Mouse (Mus musculus) kidney, embryonic 14.5 days (tissue): ENCODE data around the gene Zfp978. TPM values are rescaled to one million over a fixed set of nuclear protein-coding genes. Genes with fewer than 3 reads are reported as not detected.
A peak's percentile ranks its signal among the peaks of the same experiment; 100 is the strongest.
"Not testable (repeated sequence)": the region's sequence is repeated elsewhere in the genome, so short reads cannot be mapped to it uniquely, and the experiment has no call there.

Experiments used
- ATAC-seq: fragments of 200-750 bp; cut with Nextera tagmentation; 2 replicates; pipeline ENCODE4 v1.8.0; 2017; ENCODE audit warnings: moderate number of reproducible peaks, mild to moderate bottlenecking, moderate TSS enrichment, moderate library complexity; ENCODE audit not compliant: low FRiP score, low TSS enrichment
- H3K27ac ChIP-seq: fragments of 300-500 bp; sonication (generic); 2 replicates; pipeline ENCODE4 v1.5.1; 2014; ENCODE audit warnings: low read depth, mild to moderate bottlenecking, low read length, moderate library complexity, mixed read lengths
- H3K27me3 ChIP-seq: fragments of 300-500 bp; sonication (generic); 2 replicates; pipeline ENCODE4 v1.6.1; 2014; ENCODE audit warnings: mild to moderate bottlenecking, low read length; ENCODE audit not compliant: control insufficient read depth, insufficient read depth
- H3K36me3 ChIP-seq: fragments of 300-500 bp; sonication (generic); 2 replicates; pipeline ENCODE4 v1.6.1; 2014; ENCODE audit warnings: low read length, mixed read lengths; ENCODE audit not compliant: control insufficient read depth, insufficient read depth
- H3K4me1 ChIP-seq: fragments of 300-500 bp; sonication (generic); 2 replicates; pipeline ENCODE4 v1.6.1; 2014; ENCODE audit warnings: low read length, mixed read lengths; ENCODE audit not compliant: control insufficient read depth, insufficient read depth
- H3K4me2 ChIP-seq: fragments of 300-500 bp; sonication (generic); replicated peaks from 2 replicates; pipeline ENCODE4 v1.6.1; 2014; ENCODE audit warnings: low read depth, mild to moderate bottlenecking, low read length
- H3K4me3 ChIP-seq: fragments of 300-500 bp; sonication (generic); 2 replicates; pipeline ENCODE4 v1.5.1; 2014; ENCODE audit warnings: mild to moderate bottlenecking, low read length
- H3K9ac ChIP-seq: fragments of 300-500 bp; sonication (generic); 2 replicates; pipeline ENCODE4 v1.6.1; 2014; ENCODE audit warnings: low read depth, mild to moderate bottlenecking, low read length, moderate library complexity
- H3K9me3 ChIP-seq: fragments of 300-500 bp; sonication (generic); 2 replicates; pipeline ENCODE4 v1.6.1; 2016; ENCODE audit warnings: low read length; ENCODE audit not compliant: control insufficient read depth
- WGBS: fragments of 180-500 bp; shearing (Covaris S2); extraction: QIAGEN DNeasy Blood & Tissue Kit; methylation state at CpG from one replicate; pipeline ENCODE4 v1.1.7; 2014; 5-methylcytosine and 5-hydroxymethylcytosine counted together
- polyA plus RNA-seq: library from polyadenylated mRNA; unstranded; fragments of >200 nt; fragmentation: Nextera tagmentation; extraction: Ambion mirVana; gene quantifications from 2 replicates; pipeline ENCODE4 v1.2.1, GENCODE M21; 2014

The Zfp978 gene
- polyA plus RNA-seq, 1 experiment from 2014 or later, result 0.27 TPM

DNA sequence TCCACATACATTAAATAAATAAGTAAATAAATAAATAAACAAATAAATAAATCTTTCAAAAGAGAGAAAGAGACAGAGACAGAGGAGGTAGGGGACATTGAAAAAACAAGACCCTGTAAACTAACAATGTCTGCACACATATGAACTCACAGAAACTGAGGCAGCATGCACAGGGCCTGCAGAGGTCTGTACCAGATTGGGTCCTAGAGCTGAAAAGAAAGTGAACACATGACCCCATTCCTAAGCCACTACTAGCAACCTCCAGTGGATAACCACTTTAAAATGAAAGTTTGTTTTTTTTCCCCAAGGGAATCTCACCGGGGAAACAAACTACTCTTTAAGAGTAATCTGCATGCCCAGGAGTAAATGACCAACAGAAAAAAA is 41.4 kb downstream of the Zfp978 start:
- H3K9ac ChIP-seq, H3K4me2 ChIP-seq, H3K4me1 ChIP-seq, H3K27ac ChIP-seq, H3K27me3 ChIP-seq, H3K36me3 ChIP-seq, H3K4me3 ChIP-seq, ATAC-seq: not testable (repeated sequence)
- peaks cover 37% of the 10 kb centered on the region for H3K9me3 ChIP-seq
- WGBS, result 18% methylated on average over 1 of the region's 1 CpGs

DNA sequence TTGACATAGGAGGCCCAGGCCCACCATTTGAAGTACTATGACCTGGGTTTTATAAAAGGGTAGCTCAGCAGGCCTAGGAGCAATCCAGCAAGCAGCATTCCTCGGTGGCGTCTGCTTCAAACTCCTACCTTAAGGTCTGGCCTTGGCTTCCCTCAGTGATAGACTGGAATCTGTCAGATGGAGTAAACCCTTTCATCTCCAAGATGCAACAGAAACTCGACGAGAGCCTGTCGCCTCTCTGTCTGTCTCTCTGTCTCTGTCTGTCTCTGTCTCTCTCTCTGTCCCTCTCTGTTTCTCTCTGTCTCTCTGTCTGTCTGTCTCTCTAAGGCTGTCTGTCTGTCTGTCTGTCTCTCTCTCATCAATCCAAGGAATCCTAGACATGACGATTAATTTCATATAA is 42.4 kb downstream of the Zfp978 start:
- not testable (repeated sequence) for H3K4me1 ChIP-seq, H3K27ac ChIP-seq, ATAC-seq, H3K4me2 ChIP-seq, H3K36me3 ChIP-seq, H3K9ac ChIP-seq, H3K27me3 ChIP-seq, H3K4me3 ChIP-seq
- WGBS, result 92% methylated on average over 6 of the region's 6 CpGs
- peaks cover 37% of the 10 kb centered on the region for H3K9me3 ChIP-seq

DNA sequence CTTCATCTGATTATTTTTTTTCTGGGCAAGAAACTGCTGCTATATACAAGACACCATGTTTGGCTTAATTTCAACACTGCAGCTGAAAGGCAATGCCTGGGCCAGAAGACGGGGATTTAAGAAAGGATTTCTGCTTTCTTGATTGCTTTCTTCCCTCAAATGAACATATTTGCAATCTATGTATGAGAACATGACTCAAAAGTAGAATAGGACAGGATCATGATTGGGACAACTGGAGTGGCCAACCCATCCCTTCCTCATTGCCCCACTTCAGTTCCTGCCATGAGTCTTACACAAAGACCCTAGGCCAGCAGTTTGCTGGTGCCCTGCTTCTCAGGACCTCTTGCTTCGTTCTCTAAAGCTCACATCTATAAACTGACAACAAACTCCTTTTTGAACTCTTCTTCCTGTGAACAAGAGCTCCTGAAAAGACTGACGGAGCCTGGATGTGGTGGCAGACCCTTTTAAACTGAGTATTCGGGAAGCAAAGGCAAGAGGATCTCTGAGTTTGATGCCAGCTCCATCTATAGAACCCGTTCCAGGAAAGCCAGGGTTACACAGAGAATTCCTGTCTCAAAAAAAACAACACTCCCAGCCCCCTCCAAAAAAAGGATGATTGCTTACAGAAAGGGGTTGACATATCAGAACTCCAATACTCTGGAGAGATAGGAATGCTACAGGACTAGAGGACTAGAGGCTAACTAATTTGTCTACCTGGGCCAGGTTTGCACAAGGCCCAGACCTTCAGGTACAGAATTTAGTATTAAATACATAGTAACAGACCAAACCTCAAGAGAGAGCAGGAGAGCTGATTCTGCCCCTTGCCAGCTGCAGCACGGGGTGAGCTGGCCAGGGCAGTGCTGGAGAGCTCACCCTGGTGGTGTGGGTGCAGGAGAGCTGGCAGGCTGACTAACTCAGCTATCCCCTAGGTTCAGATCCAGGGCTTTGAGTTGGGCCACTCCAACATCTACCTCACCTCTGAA is 43.1 kb downstream of the Zfp978 start:
- not testable (repeated sequence) for H3K4me3 ChIP-seq, ATAC-seq, H3K9ac ChIP-seq, H3K36me3 ChIP-seq, H3K27me3 ChIP-seq, H3K4me2 ChIP-seq, H3K4me1 ChIP-seq, H3K27ac ChIP-seq
- 84% methylated on average over 5 of the region's 6 CpGs for WGBS
- peaks cover 36% of the 10 kb centered on the region for H3K9me3 ChIP-seq

DNA sequence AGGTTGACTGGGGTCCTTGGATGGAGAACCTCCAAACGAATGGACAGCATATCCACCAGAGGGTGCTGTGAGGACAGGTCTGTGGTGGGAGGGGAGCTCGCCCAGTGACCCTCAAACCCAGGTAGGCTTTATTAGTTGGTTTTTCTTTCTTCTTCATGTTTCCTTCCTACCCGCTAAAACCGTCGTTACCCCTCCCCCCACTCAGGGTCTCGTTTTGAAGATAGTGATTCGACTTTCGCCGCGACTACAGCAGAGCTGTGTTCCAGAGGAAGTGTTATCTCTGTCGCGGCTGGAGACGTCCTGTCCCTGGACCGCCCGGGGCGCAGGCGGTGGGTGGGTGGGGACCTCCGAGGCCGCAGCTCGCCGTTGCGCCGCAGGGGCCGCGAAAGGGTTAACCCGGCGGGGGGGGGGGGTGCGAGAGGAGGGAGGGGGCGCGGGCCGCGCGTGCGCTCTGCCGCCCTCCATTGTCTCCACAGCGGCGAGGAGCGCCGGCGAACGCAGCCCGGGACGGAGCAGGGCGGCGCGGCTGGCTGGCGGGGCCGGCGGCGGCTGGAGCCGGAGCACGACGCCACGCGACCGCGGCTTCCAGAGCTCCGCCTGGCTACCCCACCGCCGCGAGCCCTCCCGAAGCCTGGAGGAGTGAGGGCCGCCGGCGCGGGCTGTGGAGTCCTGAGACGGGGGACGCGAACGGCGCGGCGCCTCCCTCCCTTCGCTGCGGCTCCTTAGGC is 45.8 kb downstream of the Zfp978 start:
- peak; percentile 95 for ATAC-seq
- H3K27ac ChIP-seq, result 0 out of 2 replicates have a peak overlapping the region, but pooled peaks have one; percentile 4

DNA sequence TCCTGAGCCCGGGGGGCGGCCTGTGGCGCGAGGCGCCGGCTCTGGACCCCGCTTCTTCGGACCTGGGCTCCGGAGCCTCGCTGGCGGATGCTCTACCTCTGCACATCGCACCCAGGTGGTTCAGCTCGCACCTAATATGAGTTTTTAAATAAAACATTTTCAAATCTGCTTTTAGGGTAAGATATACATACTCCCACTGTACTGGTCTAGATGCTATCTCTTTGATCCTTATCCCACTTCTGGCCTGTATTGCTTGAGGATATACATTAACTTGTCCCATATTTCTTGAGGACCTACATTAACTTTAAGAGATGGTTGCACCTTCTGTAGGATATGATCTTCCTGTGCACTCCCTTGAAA is 46.3 kb downstream of the Zfp978 start:
- H3K27me3 ChIP-seq, result no peaks in the 10 kb centered on the region
- peak overlapping the region; percentile 40 for H3K4me3 ChIP-seq
- H3K9ac ChIP-seq, result peak overlapping the region; percentile 70
- peaks cover 32% of the 10 kb centered on the region for H3K9me3 ChIP-seq
- no peak for ATAC-seq
- 0 out of 2 replicates have a peak overlapping the region, but pooled peaks have one; percentile 4 for H3K27ac ChIP-seq
- no peaks in the 10 kb centered on the region for H3K4me1 ChIP-seq
- WGBS, result 5% methylated on average over 10 of the region's 13 CpGs
- H3K36me3 ChIP-seq, result no peaks in the 10 kb centered on the region
- H3K4me2 ChIP-seq, result peak overlapping the region; percentile 66

More for the DNA sequence above, 45.8 kb downstream of the Zfp978 start:
- Histone ChIP-seq H3K9me3 (peaks cover 36% of the 10 kb centered on the region), H3K27me3 (no peaks in the 10 kb centered on the region), H3K9ac (peak overlapping the region; percentile 70), H3K4me3 (peak overlapping the region; percentile 40), H3K4me2 (peak overlapping the region; percentile 66), H3K4me1 (no peaks in the 10 kb centered on the region), H3K36me3 (no peaks in the 10 kb centered on the region)
- WGBS, result 1% methylated on average over 36 of the region's 75 CpGs

DNA sequence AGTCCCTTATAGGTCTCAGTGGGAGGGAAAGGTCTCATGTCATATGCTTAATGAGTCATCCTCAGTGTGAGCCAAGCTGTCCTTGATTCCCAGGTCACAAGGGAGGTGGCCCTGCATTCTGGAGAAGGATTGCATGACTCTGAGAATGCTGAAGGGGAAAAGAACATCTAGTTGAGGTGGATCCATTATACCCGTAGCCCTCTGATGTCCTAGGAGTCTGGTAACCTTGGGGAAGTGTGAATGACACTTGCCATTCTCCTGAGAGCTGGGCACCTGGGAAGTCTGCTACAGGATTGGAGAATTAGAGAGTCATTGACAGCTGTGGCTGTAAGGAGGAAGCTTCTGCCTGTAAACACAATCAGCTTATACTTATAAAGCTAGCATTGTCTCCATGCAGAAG is 55.3 kb downstream of the Zfp978 start:
- H3K9me3 ChIP-seq, result peaks cover 37% of the 10 kb centered on the region
- not testable (repeated sequence) for H3K4me2 ChIP-seq, ATAC-seq, H3K36me3 ChIP-seq, H3K9ac ChIP-seq, H3K4me1 ChIP-seq, H3K27ac ChIP-seq, H3K27me3 ChIP-seq, H3K4me3 ChIP-seq
- whole genome bisulfite sequencing, result 76% methylated on average over 1 of the region's 1 CpGs

DNA sequence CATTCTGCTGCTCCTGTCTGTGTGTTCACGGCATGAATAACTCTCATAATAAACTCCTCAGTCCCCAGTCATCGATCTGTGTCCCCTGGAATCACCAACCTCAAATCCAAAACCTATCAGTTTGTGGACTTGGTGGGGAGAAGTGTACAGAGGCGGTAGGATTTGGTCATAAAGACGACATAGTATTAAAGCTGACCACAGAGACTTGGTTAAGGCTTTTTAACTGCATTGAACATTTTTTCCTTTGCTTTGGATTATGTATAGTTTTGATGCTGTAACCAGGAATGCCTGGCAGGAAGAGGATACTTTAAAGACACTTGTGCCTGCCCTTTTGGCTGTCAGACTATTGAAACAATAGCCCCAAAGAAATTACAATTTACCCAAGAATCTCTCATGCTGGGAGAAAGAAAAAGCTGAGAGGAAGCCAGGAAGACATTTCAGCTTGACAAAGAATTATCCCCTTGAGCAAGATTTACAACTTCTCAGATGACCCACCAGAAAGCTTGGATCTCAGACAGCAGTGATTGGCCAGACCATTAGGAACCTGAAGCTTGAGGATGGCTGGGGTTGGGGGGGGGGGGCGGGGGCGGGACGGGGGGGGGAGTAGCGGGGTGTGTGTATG is 56.2 kb downstream of the Zfp978 start:
- Histone ChIP-seq H3K27ac (no peak overlapping the region), H3K4me1 (no peaks in the 10 kb centered on the region), H3K9ac (no peak overlapping the region), H3K9me3 (peaks cover 45% of the 10 kb centered on the region), H3K4me2 (no peak overlapping the region), H3K27me3 (no peaks in the 10 kb centered on the region), H3K36me3 (no peaks in the 10 kb centered on the region), H3K4me3 (no peak overlapping the region)
- peak; percentile 48; the same call in 1 of the 2 replicates for ATAC-seq
- 54% methylated on average over 8 of the region's 8 CpGs for WGBS

DNA sequence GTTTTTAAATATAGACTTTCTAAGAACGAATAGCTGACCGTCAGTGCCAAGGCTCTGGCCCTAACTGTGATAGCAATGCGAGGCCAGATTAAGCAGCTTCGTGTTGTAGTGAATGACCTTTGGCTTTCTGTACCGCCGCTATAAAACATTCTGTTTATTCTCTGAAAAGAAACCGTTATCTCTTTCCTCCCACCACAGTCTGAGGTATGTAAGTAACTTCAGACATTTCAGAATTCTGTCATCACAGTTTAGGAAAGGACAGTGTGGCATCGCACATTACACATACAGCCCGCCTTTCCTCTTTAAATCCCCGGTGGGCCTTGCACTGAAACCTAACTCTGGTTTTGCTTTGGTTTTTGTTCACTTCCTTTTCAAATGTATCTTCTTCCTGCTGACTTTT is 56.8 kb downstream of the Zfp978 start:
- H3K36me3 ChIP-seq, result no peaks in the 10 kb centered on the region
- no peak overlapping the region for H3K27ac ChIP-seq
- 0 out of 2 replicates have a peak, but pooled peaks have one; percentile 1 for ATAC-seq
- H3K4me1 ChIP-seq, result no peaks in the 10 kb centered on the region
- H3K27me3 ChIP-seq, result no peaks in the 10 kb centered on the region
- 62% methylated on average over 10 of the region's 10 CpGs for WGBS
- H3K9ac ChIP-seq, result no peak overlapping the region
- H3K9me3 ChIP-seq, result peaks cover 45% of the 10 kb centered on the region
- no peak overlapping the region for H3K4me3 ChIP-seq
- no peak overlapping the region for H3K4me2 ChIP-seq
